Mouse (Mus musculus): ENCODE data around the gene Mcrip1. TPM values are rescaled to one million over a fixed set of nuclear protein-coding genes. Genes with fewer than 3 reads are reported as not detected.

The Mcrip1 gene
- polyA plus RNA-seq, 1 experiment from 2014 or later: 249 TPM

DNA sequence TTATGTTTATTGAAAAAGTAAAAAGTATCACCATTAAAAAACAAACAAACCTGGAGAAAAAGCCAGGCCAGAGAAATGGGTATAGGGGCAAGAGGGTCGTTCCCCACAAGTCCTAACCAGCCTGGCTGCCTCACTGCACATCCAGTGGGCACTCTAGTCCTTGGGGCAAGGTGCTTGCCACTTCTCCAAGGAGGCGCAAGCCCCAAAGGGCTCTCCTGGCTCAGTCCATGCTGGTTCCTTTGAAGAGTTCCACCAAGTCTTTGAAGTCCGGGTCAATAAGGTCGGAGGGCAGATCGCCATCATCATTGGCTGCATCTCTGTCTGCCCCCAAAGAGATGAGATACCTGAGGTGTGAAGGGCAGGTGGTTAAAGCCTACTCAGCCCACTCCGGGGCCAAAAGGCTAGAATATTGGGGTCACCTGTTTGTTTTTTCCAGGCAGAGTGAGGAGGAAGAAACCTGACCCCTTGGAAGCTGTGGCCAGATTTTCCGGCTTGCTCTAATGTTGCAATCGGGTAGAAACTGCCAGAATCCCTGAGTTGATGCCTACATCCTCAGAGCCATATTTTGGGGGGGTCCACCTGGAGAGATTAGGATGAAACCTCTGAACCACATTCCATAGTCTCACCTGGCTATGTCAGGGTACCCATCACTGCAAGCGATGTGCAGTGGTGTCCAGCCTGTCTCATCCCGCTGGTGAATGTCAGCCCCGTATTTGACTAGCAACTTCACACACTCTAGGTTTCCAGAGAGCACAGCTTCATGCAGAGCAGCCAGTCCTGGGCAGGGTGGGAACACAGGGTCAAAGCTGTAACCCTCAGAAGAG lies 671 bp upstream of the Mcrip1 start:
- Histone ChIP-seq H3K4me2 (peak overlapping the region; percentile 91), H3K36me3 (replicated peaks) (no peaks in the 10 kb centered on the region), H3K4me3 (peak overlapping the region; percentile 99), H3K9ac (peak overlapping the region; percentile 99), H3K27me3 (replicated peaks) (no peaks in the 10 kb centered on the region), H3K4me1 (peaks cover 27% of the 10 kb centered on the region), H3K9me3 (no peaks in the 10 kb centered on the region), H3K27ac (peak overlapping the region; percentile 85)
- peak; percentile 51; the same call in 1 of the 2 replicates for ATAC-seq (replicated peaks)
- 64% methylated on average over 11 of the region's 11 CpGs for WGBS

- no peak for ATAC-seq (replicated peaks)
- H3K27ac ChIP-seq: peak overlapping the region; percentile 85
- 26% methylated on average over 7 of the region's 7 CpGs for WGBS
- no peaks in the 10 kb centered on the region for H3K9me3 ChIP-seq
- peaks cover 5% of the 10 kb centered on the region; the same call in 1 of the 2 replicates for H3K36me3 ChIP-seq (replicated peaks)
- peak overlapping the region; percentile 99 for H3K9ac ChIP-seq
- H3K4me3 ChIP-seq: peak overlapping the region; percentile 99
- peak overlapping the region; percentile 91 for H3K4me2 ChIP-seq
- H3K27me3 ChIP-seq (replicated peaks): no peaks in the 10 kb centered on the region
- H3K4me1 ChIP-seq: peaks cover 27% of the 10 kb centered on the region
Measured at GRCm38 (mm10) chr11:120548786-120549167, 750 bp downstream of the Mcrip1 start.

DNA sequence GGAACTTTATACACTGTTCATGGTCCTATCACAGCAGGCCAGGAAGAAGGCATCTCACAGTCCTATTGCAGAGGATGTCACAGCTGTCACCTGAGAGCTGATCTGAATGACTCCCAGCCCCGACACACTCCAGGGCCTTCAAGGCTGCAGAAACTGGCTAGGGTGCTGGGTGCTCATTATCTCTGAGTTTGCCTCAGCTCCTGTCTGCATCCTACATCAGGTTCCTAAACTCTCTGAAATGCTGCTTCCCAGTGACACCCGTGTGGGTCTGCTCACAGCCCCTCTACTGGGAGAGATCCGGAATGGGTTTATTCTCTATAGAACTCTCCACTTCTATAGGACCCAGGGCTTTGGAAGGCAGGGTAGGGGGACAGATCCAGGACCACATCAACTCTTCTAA lies 1.3 kb downstream of the Mcrip1 start:
- H3K4me1 ChIP-seq: peaks cover 27% of the 10 kb centered on the region
- H3K27ac ChIP-seq: no peak overlapping the region
- no peaks in the 10 kb centered on the region for H3K9me3 ChIP-seq
- peak overlapping the region; percentile 99 for H3K4me3 ChIP-seq
- no peaks in the 10 kb centered on the region for H3K27me3 ChIP-seq (replicated peaks)
- no peak for ATAC-seq (replicated peaks)
- peak overlapping the region; percentile 99; the same call in 1 of the 2 replicates for H3K9ac ChIP-seq
- peaks cover 10% of the 10 kb centered on the region; the same call in 1 of the 2 replicates for H3K36me3 ChIP-seq (replicated peaks)
- 87% methylated on average over 3 of the region's 3 CpGs for WGBS
- peak overlapping the region; percentile 91 for H3K4me2 ChIP-seq

DNA sequence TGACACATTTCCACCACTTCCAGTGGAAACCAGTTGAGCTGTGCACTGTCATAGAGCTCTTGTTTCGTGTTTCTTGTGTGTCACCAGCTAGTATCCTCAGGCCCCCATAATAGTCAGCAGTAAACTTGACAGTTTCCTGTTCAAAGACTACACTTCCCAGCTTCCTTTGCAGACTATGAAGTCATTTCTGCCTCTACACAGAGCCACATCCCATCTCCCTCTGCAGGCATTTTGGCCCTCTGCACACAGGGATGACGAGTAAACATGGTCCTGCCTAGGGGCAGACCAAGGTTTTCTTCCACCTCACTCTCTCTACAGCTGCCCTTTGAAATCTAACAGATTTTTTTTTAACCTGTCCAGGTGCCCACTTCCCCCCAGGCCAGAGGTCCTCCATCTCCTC lies 2.1 kb downstream of the Mcrip1 start:
- H3K9me3 ChIP-seq: no peaks in the 10 kb centered on the region
- H3K4me2 ChIP-seq: no peak overlapping the region
- H3K27me3 ChIP-seq (replicated peaks): no peaks in the 10 kb centered on the region
- H3K9ac ChIP-seq: no peak overlapping the region
- no peak for ATAC-seq (replicated peaks)
- no peak overlapping the region for H3K27ac ChIP-seq
- H3K4me1 ChIP-seq: peaks cover 27% of the 10 kb centered on the region
- H3K4me3 ChIP-seq: no peak overlapping the region
- peaks cover 18% of the 10 kb centered on the region for H3K36me3 ChIP-seq (replicated peaks)
- 58% methylated on average over 2 of the region's 2 CpGs for WGBS

DNA sequence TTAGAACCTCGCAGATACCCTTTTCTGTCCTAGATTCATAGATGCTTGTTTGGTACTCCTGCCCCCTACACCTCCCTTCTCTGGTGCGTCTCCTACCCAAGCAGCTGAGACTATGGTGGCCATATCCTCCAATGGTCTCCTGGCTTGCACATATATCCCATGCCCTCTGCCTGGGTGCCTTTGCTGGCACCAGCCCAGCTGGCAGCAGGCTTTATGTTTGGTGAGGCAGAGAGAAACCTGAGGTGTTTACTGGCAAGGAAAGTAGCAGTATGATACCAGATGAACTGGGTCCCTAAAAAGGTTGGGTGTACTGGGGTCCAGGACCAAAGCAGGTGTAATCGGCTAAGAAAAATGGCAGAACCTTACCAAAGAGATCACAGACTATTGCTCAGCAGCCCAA lies 3.6 kb downstream of the Mcrip1 start:
- H3K4me1 ChIP-seq: peaks cover 27% of the 10 kb centered on the region
- WGBS: 94% methylated on average over 3 of the region's 3 CpGs
- H3K27ac ChIP-seq: no peak overlapping the region
- no peaks in the 10 kb centered on the region for H3K27me3 ChIP-seq (replicated peaks)
- peaks cover 18% of the 10 kb centered on the region for H3K36me3 ChIP-seq (replicated peaks)
- ATAC-seq (replicated peaks): no peak
- H3K9ac ChIP-seq: no peak overlapping the region
- H3K4me2 ChIP-seq: no peak overlapping the region
- H3K4me3 ChIP-seq: no peak overlapping the region
- H3K9me3 ChIP-seq: no peaks in the 10 kb centered on the region

- Histone ChIP-seq H3K4me1 (peaks cover 16% of the 10 kb centered on the region), H3K4me2 (no peak overlapping the region), H3K27me3 (replicated peaks) (no peaks in the 10 kb centered on the region), H3K9ac (no peak overlapping the region), H3K36me3 (replicated peaks) (peaks cover 18% of the 10 kb centered on the region), H3K27ac (no peak overlapping the region), H3K4me3 (no peak overlapping the region), H3K9me3 (no peaks in the 10 kb centered on the region)
- WGBS: 88% methylated on average over 6 of the region's 6 CpGs
- ATAC-seq (replicated peaks): no peak
Measured at GRCm38 (mm10) chr11:120542376-120542775, 7.2 kb downstream of the Mcrip1 start.

- H3K27me3 ChIP-seq (replicated peaks): no peaks in the 10 kb centered on the region
- no peak for ATAC-seq (replicated peaks)
- H3K4me2 ChIP-seq: no peak overlapping the region
- H3K9ac ChIP-seq: no peak overlapping the region
- peaks cover 13% of the 10 kb centered on the region for H3K4me1 ChIP-seq
- no peak overlapping the region for H3K4me3 ChIP-seq
- H3K36me3 ChIP-seq (replicated peaks): peaks cover 18% of the 10 kb centered on the region
- WGBS: 31% methylated on average over 4 of the region's 4 CpGs
- H3K9me3 ChIP-seq: no peaks in the 10 kb centered on the region
- no peak overlapping the region for H3K27ac ChIP-seq
Measured at GRCm38 (mm10) chr11:120541907-120542306, 7.6 kb downstream of the Mcrip1 start.

DNA sequence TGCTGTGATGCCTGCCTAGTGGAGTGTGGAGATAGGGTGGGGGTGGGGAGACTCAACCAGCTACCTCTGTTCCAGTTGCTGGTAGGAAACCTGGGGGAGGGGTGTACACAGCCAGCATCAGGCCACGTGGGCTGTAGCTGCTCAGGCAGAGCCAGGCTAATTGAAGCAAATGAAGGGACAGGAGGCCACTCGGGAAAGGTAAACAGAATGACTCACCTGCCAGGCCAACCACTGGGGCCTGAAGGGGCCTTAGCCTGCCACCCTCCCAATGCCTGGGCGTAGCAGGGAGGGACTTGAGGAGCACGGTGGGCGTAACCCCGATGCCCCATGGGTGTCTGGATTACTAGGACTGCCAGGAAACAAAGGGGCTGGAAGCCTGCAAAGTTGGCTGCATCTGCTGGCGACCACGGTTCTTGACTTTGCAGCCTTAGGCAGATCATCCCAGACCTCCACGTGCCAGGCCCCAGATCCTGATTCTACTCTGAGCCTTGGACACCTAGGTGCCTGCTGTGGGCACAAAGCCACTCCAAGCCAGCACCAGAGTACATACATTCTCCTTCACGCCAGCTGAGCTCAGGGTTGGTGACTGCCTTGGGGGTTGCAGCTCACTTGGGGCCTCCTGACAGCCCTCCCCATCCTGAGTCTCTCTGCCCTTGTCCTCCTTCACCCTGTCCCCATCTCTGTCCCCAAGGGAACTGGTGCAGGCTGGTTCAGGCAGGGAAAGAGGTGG lies 10.1 kb downstream of the Mcrip1 start:
- Histone ChIP-seq H3K4me3 (no peak overlapping the region), H3K9ac (peak overlapping the region; percentile 10; the same call in 1 of the 2 replicates), H3K27ac (peak overlapping the region; percentile 51; the same call in 1 of the 2 replicates), H3K4me2 (no peak overlapping the region), H3K36me3 (replicated peaks) (peaks cover 18% of the 10 kb centered on the region), H3K27me3 (replicated peaks) (no peaks in the 10 kb centered on the region), H3K4me1 (peaks cover 13% of the 10 kb centered on the region), H3K9me3 (no peaks in the 10 kb centered on the region)
- WGBS: 16% methylated on average over 10 of the region's 10 CpGs
- ATAC-seq (replicated peaks): peak; percentile 34; the same call in 1 of the 2 replicates

DNA sequence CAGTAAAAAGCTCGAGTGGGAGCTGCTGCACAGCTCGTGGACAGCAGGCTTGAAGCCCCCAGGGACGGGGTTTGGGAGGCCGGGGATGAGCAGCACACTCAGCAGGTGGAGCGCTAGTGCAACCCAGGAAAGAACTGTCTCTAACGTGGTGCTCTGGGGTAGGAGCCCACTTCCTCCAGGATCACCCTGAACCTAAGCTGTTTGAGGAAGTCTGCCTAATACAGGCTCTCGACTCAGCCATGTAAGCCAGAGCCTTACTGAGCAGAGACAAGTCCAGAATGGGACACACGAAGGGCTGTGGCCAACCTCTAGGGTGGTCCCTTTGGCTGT lies 10.6 kb downstream of the Mcrip1 start:
- H3K4me3 ChIP-seq: no peak overlapping the region
- ATAC-seq (replicated peaks): no peak; the same call in 1 of the 2 replicates
- H3K36me3 ChIP-seq (replicated peaks): peaks cover 14% of the 10 kb centered on the region
- 0 out of 2 replicates have a peak overlapping the region, but pooled peaks have one; percentile 16 for H3K27ac ChIP-seq
- no peaks in the 10 kb centered on the region for H3K27me3 ChIP-seq (replicated peaks)
- H3K4me2 ChIP-seq: no peak overlapping the region
- H3K9me3 ChIP-seq: no peaks in the 10 kb centered on the region
- 44% methylated on average over 8 of the region's 8 CpGs for WGBS
- no peak overlapping the region for H3K9ac ChIP-seq
- H3K4me1 ChIP-seq: peaks cover 13% of the 10 kb centered on the region

DNA sequence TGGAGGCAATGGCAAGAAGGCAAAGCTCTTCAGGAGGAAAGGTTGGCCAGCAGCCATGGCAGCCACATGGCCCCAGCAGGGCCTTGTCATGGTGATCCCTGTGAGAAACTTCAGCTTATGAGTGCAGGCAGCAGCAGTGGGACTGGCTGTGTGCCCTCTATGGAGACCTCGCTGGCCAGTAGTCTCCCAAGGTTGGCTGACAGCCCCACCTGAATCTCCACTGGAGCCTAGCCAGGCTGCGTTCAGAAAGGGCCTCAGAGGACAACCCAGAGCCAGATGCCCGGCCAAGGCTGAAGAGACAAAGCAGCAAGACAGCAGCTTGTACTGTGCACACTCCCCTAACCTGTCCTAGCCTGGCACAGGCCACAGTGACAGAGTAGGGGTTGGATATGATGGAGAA lies 11.0 kb downstream of the Mcrip1 start:
- ATAC-seq (replicated peaks): no peak
- peaks cover 13% of the 10 kb centered on the region for H3K4me1 ChIP-seq
- no peak overlapping the region for H3K9ac ChIP-seq
- H3K9me3 ChIP-seq: no peaks in the 10 kb centered on the region
- WGBS: 79% methylated on average over 3 of the region's 3 CpGs
- H3K4me2 ChIP-seq: no peak overlapping the region
- H3K27me3 ChIP-seq (replicated peaks): peaks cover 2% of the 10 kb centered on the region
- H3K36me3 ChIP-seq (replicated peaks): peaks cover 10% of the 10 kb centered on the region
- no peak overlapping the region for H3K27ac ChIP-seq
- H3K4me3 ChIP-seq: no peak overlapping the region

DNA sequence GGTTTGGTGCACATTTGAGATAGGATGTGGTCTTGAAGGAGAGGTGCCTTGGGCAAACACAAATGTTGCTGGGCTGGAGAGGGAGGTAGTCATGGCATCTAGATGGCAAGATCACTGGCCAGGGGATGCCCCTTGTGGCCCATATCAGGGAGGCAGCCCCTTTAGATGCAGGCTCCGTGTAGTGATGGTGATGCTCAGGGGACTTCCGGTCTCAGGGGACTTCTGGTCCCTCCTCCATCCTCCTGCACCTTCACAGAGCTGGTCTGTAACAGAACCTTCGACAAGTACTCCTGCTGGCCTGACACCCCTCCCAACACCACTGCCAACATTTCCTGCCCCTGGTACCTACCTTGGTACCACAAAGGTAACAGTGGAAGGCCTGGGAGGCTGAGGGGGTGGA lies 13.7 kb downstream of the Mcrip1 start:
- no peaks in the 10 kb centered on the region for H3K36me3 ChIP-seq (replicated peaks)
- H3K4me1 ChIP-seq: peaks cover 17% of the 10 kb centered on the region
- no peaks in the 10 kb centered on the region for H3K9me3 ChIP-seq
- WGBS: 83% methylated on average over 3 of the region's 3 CpGs
- peaks cover 29% of the 10 kb centered on the region for H3K27me3 ChIP-seq (replicated peaks)
- no peak overlapping the region for H3K4me3 ChIP-seq
- H3K4me2 ChIP-seq: no peak overlapping the region
- no peak for ATAC-seq (replicated peaks)
- H3K27ac ChIP-seq: no peak overlapping the region
- H3K9ac ChIP-seq: no peak overlapping the region

GRCm38 (mm10) chr11:120535145-120535544 lies 14.4 kb downstream of the Mcrip1 start:
- H3K4me3 ChIP-seq: no peak overlapping the region

More at GRCm38 (mm10) chr11:120535145-120535544, 14.4 kb downstream of the Mcrip1 start:
- no peaks in the 10 kb centered on the region for H3K36me3 ChIP-seq (replicated peaks)
- peaks cover 23% of the 10 kb centered on the region for H3K4me1 ChIP-seq
- no peak for ATAC-seq (replicated peaks)
- peaks cover 36% of the 10 kb centered on the region for H3K27me3 ChIP-seq (replicated peaks)
- 75% methylated on average over 3 of the region's 3 CpGs for WGBS
- H3K9me3 ChIP-seq: no peaks in the 10 kb centered on the region
- H3K27ac ChIP-seq: no peak overlapping the region
- no peak overlapping the region for H3K9ac ChIP-seq
- no peak overlapping the region for H3K4me2 ChIP-seq
